Mouse (Mus musculus): ENCODE measurements around the gene Bivm.

Gene Bivm

DNA sequence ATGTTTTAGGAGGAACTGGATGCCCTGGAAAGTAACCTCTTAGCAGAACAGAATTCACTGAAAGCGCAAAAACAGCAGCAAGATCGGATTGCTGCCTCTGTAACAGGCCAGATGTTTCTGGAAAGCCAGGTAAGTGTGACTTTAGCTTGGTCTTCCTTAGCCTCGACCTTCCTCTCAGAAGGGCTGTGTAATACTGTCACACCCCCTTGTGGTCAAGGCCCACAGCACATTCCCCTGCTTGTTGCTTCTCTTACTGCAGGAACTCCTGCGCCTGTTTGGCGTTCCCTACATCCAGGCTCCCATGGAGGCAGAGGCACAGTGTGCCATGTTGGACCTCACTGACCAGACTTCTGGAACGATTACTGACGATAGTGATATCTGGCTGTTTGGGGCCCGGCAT, 55.1 kb downstream of the Bivm start:
- no peak for DNase-seq (ENCODE audit: low read depth)

DNA sequence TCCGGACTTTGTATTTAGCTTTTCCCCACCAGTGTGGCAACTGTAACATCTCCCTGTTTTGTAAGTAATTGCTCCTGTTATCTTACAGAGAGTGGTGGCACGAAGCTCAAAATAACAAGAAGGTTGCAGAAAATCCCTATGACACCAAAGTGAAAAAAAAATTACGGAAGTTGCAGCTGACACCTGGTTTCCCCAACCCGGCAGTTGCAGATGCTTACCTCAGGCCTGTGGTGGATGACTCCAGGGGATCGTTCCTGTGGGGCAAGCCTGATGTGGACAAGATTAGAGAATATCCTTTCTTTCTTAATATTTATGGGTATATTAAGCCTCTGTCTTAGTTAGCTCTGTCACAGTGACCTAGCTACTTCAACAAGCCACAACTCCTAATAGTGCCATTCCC, 59.3 kb downstream of the Bivm start:
- no peak for DNase-seq (ENCODE audit: low read depth)

DNA sequence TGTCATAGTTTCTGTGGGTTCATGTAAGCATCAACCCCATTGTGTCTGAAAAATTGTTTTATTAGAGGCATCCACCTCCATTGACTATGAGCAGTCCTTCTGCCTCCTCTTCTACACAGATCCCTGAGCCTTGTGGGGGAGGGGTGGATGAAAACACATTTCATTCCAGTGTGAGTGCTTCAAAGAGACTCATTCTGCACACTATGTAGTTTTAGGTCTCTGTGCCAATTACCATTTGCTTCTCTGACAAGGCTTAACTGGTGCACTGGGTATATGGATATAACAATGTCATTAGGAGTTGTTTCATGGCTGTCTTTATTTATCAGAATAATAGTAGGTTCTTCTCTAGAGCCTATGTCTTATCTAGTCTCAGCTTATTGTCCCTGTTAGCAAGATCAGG, 67.6 kb downstream of the Bivm start:
- no peak for DNase-seq (ENCODE audit: low read depth)
